Mouse (Mus musculus) NIH3T3 (cell line): ENCODE measurements around the gene Ubac2.
"Not testable (repeated sequence)": the region's sequence is repeated elsewhere in the genome, so short reads cannot be mapped to it uniquely, and the experiment has no call there.

Experiments
- DNase-seq: peaks from one replicate; pipeline ENCODE4 v3.0.0-alpha.2; 2012; ENCODE audit warnings: low read depth

The Ubac2 gene

DNA sequence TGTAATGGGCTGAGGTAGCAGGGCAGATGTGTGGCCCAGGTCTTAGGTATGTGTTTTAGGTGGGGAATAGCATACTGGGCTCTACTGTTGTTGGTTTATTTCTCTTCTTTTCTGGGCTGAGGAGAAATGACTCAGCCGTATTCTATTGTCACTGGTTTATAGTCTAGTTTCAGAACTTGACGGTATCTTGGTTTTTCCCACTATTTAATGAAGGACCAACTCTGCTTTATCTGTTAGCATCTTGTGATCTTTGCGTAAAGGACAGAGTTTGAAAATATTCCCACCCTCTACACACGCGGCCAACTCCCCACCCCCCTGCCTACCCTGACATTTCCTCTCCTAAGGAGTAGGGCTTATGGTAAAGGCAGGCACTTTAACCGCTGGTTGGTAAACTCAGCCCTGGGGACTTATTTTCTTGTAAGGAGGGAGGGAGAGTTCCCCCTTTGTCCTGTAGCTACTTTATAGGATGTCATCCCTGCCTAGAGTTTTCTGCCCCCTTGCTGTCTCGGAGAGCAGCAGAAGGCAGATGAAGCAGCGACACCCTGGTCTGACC, 163.8 kb downstream of the Ubac2 start:
- no peak for DNase-seq

DNA sequence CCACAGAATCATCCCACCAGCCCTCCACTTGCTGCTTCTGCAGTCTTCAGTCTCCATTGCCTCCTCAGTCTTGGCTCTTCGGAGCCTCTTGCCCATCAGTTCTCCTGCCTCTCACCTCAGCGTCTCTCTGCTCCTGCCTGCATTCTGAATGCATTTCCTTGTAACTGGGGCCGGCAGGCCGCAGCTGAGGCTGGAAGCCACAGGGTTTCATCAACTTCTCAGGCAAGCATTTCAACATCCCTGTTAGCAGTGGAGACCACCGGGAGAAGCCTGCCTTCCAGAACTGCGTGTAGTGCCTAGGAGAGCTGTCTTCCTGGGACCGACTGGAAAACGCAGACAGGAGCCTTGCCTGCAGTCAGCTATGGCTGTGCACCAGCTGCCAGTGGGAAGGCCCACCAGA, 169.4 kb downstream of the Ubac2 start:
- no peak for DNase-seq

DNA sequence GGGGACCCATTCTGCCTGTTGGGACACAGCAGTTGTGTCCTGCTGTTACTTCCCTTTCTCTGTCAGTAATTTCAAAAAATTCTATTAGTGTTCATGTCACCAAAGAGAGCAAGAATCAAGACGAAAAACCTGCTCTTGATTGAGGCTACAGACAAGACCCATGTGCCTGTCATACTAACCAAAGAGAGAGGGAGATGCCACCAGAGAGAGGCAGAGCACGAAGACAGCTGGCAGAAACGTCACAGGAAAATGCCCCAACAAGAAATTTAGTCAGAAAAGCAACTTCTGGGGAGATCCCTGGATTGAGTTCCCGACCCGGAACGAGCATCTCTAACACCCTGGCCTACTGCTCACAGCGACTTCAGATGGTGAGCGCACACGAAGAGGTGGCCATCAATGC, 170.4 kb downstream of the Ubac2 start:
- DNase-seq, result no peak

DNA sequence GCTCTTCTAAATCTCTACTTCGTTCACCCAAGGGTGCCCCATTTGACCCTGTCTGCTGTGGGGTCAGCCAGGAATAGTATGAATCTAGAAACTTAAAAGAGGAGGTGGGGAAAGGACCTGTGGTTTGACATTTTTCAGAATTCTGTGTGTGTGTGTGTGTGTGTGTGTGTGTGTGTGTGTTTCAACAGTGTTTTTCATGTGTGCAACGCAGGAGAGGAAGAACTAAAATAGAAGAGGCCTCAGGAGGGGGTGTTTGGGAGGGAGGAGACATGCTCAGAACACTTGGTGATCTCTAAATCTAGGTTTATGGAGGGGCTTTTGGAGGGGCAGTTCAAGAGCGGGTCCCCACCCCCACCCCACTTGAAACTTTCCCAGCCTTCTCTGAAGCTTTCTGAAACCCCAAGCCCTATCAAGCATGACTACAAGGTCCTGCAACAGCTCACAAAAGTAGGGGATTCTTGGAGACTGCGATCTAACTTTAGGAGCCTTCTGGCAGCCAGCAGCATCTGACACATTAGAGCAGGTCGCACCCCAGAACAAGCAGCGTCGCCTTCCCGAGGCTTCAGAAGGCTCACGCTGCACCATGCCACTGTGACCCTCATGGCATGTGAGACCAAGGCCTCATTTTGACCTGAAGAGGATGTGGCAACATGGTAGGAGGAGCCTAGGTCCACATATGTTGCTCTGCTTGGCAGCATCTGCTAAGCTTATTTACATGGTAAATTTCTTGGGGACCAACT, 174.6 kb downstream of the Ubac2 start:
- DNase-seq, result no peak

DNA sequence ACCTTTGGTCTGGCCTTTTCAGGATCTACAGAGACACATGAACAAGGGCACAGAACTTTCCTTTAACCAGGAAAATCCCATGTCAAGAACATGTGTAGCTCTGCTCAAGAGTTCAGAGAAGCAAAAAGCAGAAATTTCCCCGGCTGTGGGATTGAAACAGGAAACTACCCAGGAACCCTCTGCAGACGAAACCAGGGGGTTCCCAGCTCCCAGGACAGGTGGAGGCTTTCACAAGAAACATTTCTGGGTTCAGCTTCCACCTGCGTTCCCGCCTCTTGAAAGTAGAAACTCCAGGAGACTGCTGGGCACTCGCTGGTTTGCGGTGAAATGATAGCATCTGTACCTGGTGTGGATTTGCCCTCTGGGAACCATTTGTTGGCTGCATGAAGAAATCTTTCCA, 178.5 kb downstream of the Ubac2 start:
- no peak for DNase-seq

DNA sequence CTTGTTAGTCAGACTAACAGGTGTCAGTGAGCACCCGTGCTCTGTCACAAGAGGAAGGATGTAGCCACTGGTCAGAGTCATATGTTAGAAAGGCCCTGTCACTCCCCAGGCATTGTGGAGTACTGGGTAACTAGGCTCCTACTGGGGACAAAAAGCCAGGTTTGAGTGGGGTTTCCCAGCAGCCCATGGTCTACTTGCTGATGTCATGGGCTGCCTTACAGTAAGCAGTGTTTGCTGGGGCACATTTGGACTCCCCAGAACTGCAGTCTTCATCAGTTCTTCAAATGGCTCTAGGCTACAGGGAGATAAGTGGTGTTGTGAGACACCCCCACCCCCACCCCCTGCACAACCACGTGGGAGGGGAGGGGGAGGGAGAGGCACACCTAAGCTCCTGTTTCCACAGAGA, 179.5 kb downstream of the Ubac2 start:
- no peak for DNase-seq

DNA sequence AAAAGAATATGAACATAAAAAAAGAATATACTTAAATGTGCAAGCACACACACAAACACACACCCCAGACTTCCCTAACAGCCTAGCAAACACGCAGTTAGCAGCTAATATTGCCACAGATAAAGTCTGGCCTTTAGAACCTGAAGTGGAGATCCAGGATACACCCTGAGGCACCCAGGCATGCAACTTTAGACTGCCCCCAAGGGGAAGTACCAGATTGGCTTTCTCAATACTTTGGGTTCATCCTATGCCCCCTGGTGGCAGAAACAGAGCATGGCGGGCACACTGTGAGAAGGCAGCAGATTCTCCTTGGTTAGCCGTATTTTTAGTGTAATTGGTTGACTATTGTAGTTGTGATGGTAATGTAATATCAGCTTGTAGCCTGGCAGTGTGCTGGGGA, 182.2 kb downstream of the Ubac2 start:
- DNase-seq, result peak; percentile 88

DNA sequence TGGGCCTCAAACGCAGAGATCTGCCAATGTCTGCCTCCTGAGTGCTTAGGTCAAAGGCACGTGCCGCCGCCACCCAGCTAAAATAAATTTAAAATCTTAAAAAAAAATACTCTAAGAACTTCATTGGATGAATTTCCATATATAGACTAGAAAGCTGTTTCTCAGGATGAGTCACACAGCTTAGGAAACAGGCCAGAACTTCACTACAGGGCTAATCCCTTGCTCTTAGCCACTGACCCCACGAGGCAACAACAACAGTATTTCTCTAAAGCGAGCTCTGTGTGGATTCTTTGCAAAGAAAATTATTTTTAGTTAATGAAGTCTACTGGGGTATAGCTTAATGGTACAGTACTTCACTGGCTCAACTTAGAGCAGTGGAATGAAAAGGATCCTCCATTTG, 183.0 kb downstream of the Ubac2 start:
- DNase-seq, result peak; percentile 81

DNA sequence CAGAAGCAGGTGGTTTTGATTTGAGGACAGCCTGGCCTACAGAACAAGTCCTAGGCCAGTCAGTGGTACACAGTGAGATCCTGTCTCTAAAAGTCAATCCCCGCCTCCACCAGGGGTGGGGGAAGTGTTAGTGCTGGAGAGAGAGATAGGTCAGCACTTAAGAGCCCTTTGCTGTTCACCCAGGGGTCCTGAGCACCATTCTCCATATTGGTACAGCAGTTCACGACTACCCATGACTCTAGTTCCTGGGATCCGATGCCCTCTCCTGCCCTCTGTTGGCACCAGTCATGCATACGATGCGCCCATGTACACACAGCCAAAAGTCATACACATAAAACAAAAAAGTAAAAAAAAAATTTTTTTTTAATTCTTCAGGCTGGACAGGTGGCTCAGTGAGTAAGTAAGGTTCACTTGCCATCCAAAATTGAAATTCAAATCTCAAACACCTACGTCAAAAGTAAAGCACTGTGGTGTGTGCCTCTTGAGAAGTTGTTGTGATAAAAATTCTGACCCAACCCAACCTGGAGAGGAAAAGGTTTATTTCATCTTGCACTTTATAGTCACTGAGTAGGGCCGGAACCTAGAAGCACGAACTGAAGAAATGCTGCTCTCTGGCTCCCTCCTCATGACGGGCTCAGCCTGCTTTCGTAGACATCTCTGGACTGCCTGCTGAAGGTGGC, 184.1 kb downstream of the Ubac2 start:
- DNase-seq, result no peak

DNA sequence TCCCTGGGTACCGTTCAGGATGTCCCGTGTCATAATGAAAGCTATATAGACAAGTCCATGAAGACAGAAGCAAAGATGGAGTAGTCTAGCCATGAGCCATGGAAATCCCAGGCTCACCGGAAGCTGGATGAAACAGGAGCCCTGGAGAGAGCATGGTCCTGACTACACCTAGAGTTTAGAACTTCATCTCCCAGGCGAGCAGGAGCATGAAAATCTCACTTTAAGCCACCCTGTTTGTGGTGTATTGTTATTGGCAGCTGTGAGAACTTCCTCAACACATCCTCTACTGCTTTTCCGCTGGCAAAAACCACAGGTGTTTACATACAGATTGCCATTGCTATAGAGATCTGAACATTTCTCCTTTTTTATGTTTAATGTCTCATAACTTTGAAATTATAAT, 185.2 kb downstream of the Ubac2 start:
- no peak for DNase-seq

DNA sequence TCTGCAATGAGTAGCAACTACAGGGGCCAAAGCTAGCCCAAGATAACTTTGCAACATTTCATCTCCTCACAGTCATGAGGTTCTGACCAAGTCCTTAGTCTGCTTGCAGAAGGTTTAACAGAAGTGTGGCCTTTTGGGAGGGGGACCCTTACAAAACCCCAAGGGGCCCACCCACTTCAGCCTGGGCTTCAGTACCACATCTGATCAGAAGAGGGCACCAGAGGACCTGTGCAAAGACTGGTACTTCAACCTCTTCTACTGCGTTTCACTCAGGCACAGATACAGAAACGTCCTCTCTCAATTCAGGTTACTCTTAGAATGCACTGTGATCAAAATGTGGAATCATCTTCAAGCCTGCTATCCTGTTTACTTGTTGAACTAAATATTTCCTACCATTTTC, 186.1 kb downstream of the Ubac2 start:
- DNase-seq, result peak; percentile 78

DNA sequence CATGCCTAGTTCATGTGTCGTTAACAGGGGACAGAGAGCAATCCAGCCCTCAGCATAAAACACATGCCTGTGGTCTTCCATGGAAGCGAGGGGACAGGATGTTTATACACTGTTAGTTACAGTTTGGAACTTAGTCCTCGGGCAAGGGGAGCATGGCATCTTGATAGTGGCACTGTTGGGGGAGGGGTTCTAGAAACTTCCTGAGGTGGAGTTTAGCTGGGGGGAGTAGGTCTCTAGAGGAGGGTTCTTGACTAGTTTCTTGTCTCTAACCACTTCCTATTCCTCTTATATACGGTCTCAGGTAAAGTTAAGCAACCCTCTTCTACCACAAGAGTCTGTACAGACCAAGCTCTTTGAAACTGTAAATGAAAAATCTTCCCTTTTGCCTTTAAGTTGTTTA, 187.8 kb downstream of the Ubac2 start:
- no peak for DNase-seq

DNA sequence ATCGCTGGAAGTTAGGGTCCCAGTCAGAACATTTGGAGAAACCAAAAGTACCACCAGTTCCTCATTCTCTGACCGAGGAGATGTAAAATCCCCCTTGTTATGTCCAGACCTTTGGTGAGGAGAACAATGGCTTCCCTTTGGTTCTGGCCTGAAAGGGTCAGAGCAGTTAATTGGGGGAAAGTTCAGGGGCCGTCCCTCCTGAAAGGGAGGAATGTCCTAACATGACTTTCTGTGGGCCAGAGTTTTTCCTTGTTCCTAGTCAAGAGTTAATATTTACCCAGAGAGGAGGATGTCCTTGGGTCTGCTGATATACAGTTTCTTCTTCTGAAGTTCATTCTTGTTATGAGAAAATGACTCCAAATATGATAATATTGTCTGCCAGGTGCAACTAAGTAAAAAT, 189.6 kb downstream of the Ubac2 start:
- DNase-seq, result not testable (repeated sequence)

DNA sequence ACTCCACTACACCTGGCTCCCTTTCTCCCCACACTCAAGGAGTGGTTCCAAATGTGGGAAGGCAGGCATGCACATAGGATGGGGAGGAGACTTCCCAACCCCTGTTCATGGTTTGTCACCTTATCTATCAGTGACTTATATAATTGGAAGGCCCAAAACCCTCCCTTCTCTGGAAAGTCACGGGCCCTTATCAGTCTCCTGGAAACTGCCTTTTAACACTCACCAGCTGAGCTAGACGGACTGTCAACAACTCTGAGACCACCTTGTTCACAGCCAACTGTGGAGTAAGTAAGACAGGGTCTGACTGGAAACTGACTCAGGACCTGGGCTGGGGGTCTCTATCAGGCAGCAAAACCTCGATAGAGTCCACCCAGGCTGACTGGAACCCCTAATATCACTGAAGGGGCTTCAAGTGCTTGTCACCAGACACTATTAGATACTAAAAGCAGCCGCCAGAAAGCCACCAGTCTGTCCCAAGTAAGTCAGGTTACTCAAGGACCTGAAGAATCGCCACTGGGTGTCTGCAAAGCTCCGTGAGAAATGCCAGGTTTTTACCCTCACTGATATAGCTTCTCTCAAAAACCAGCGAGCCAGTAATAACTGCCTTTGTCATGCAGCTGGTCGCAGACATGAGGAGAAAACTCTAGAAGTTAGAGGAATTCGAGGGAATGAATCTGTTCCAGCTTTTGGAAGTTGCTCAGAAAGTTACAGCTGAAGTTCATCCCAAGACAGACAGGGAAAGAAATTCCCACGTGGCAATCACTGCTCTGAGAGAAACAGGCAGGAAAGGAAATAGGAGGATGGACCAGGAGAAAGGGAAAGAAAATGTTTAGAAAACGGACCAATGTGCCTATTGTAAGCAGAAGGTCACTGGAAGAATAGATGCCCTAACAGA, 190.6 kb downstream of the Ubac2 start:
- no peak for DNase-seq

DNA sequence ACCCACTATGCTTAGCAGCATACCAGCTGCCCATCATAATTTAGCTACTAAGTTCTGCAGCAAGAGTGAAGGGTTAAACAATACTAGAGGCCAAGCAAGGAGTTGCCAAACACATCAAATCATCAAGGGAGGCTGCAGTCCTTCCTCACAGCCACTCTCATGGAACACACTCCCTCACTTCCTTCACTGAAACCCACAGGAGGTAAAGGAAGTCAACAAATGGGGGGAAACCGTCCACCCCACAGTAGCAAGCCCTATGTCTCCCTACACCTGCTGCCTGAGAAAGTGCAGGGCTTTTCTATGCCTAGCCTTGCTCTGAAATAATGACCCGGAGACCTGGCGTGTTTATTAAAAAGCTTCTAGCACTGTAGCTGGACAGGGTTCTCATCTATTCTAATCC, 191.5 kb downstream of the Ubac2 start:
- DNase-seq, result no peak
